Comparison of ENCODE assay signal across 13 mouse cellular contexts in genomic region chr6:128662206-128662605, GRCm38 (mm10). TPM values are rescaled to one million over a fixed set of nuclear protein-coding genes. Genes with fewer than 3 reads are reported as not detected.
DNase-seq lines count a peak whose midpoint lies in the region; ATAC-seq lines count a peak whose summit lies in the region.
"Had no signal": no experiment of that assay in that cellular context is flagged by ENCODE, and none has a peak within 500 bp of the region (broad histone marks: within the 10 kb centered on the region; RNA-seq: fewer than 3 reads in every experiment).

Gene Clec2h (plus strand): TSS chr6:128662385.

- no peaks in the 10 kb centered on the region for H3K4me1 ChIP-seq in kidney, embryonic 16.5 days (ENCODE audit: insufficient read depth, low read length)
- H3K4me1 ChIP-seq: forebrain, embryonic 10.5 days had no signal

- no peak within 1 kb of the TSS for H3K9ac ChIP-seq in kidney, embryonic 16.5 days (replicated peaks; ENCODE audit: low read length)

- no peaks in the 10 kb centered on the region for H3K9me3 ChIP-seq in kidney, embryonic 16.5 days (ENCODE audit: low read length)
- H3K9me3 ChIP-seq: forebrain, embryonic 10.5 days had no signal

- H3K4me2 ChIP-seq in kidney, embryonic 16.5 days (replicated peaks; ENCODE audit: low read depth, low read length), result no peak within 1 kb of the TSS

- peak; percentile 27 for DNase-seq in kidney, adult 11 months
- peak; percentile 9 to 34 for DNase-seq in spleen, postnatal 4 days (ENCODE audit: low spot score in 2 of 2)
- no peak for DNase-seq in spleen, postnatal 36 days (ENCODE audit: low spot score in 2 of 2)
- DNase-seq in kidney, postnatal 14 days, result peak; percentile 29
- DNase-seq in layer of hippocampus, adult 8-10 months (ENCODE audit: low spot score in 2 of 2), result no peak
- no peak for DNase-seq in urinary bladder, adult 18-20 months (ENCODE audit: low spot score in 2 of 2)
- DNase-seq in cerebellum, postnatal 25 days, result no peak
- DNase-seq: adrenal gland, adult 8-10 months; cerebellum, postnatal 14 days had no signal

- H3K27ac ChIP-seq in kidney, embryonic 16.5 days (ENCODE audit: low read length), result no peak within 1 kb of the TSS
- H3K27ac ChIP-seq: forebrain, embryonic 10.5 days had no signal

- H3K36me3 ChIP-seq in kidney, embryonic 16.5 days (ENCODE audit: insufficient read depth, low read length), result no peaks in the 10 kb centered on the region
- H3K36me3 ChIP-seq: forebrain, embryonic 10.5 days had no signal

- ATAC-seq in kidney, embryonic 16.5 days (ENCODE audit: low FRiP score, low TSS enrichment), result no peak

- 13% methylated on average over 1 of the region's 1 CpGs for WGBS in kidney, embryonic 16.5 days

- no peaks in the 10 kb centered on the region for H3K27me3 ChIP-seq in kidney, embryonic 16.5 days (ENCODE audit: insufficient read depth, low read length)

- no peak within 1 kb of the TSS for H3K4me3 ChIP-seq in kidney, embryonic 16.5 days (ENCODE audit: low read length)
- H3K4me3 ChIP-seq: forebrain, embryonic 10.5 days had no signal

RNA-seq across cellular contexts. Expression of gene Clec2h, which starts in this region (rescaled TPM):
- 0.08 and 0.19 TPM in 2 replicates for polyA plus RNA-seq in kidney, embryonic 16.5 days (2015; fragmentation: Nextera tagmentation; extraction: Ambion mirVana)
- total RNA-seq in layer of hippocampus, adult 8-10 months (2022), result not detected
- polyA plus RNA-seq: forebrain, embryonic 10.5 days; limb, embryonic 11.5 days; neural tube, embryonic 14.5 days had no signal

Comparison
In these comparisons a context has a peak if more than half of its experiments do, and no peak if none do; other contexts are left out.
1. DNase-seq: peak in kidney, adult 11 months (single experiment), spleen, postnatal 4 days (2 of 2) and kidney, postnatal 14 days (single experiment); none in spleen, postnatal 36 days (0 of 2), layer of hippocampus, adult 8-10 months (0 of 2), urinary bladder, adult 18-20 months (0 of 2) and cerebellum, postnatal 25 days (0 of 2).